In the genomic region with DNA sequence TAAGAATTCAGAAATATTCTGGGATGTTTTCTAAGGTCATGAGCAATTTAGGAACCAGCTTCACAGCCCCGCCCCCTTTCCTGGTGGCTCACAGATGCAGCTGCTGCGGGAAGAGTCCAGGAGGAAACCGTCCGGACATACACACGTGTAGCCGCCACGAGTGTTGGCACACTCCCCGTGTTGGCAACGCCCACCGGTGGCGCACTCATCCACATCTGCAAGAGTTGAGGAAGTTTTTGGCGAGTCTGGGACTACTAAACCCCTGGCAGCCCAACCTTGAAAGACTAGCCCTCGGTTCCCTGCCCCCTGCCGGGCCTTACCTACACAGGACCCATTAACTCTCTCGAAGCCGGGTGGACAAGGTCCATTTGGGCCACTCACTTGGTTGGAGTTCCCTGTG, we compare ENCODE assay signal across 10 mouse cellular contexts. TPM values are rescaled to one million over a fixed set of nuclear protein-coding genes. Genes with fewer than 3 reads are reported as not detected.
DNase-seq lines count a peak whose midpoint lies in the region; ATAC-seq lines count a peak whose summit lies in the region.
"Had no signal": no experiment of that assay in that cellular context is flagged by ENCODE, and none has a peak within 500 bp of the region (broad histone marks: within the 10 kb centered on the region; RNA-seq: fewer than 3 reads in every experiment).

No protein-coding gene starts in this region.

- H3K27me3 ChIP-seq in hindbrain, embryonic 13.5 days, result peaks cover 100% of the 10 kb centered on the region
- H3K27me3 ChIP-seq in hindbrain, embryonic 14.5 days (ENCODE audit: control insufficient read depth, insufficient read depth, low read length), result peaks cover 98% of the 10 kb centered on the region
- H3K27me3 ChIP-seq in heart, embryonic 15.5 days, result peaks cover 90% of the 10 kb centered on the region
- H3K27me3 ChIP-seq in forebrain, embryonic 15.5 days, result peaks cover 82% of the 10 kb centered on the region

- no peak overlapping the region for H3K9ac ChIP-seq in hindbrain, embryonic 13.5 days
- no peak overlapping the region for H3K9ac ChIP-seq in hindbrain, embryonic 14.5 days
- H3K9ac ChIP-seq in heart, embryonic 15.5 days, result no peak overlapping the region
- H3K9ac ChIP-seq in forebrain, embryonic 15.5 days (replicated peaks), result no peak overlapping the region
- H3K9ac ChIP-seq: lung, embryonic 14.5 days had no signal

- peaks cover 55% of the 10 kb centered on the region for H3K4me1 ChIP-seq in hindbrain, embryonic 13.5 days (replicated peaks)
- H3K4me1 ChIP-seq in hindbrain, embryonic 14.5 days (replicated peaks; ENCODE audit: control insufficient read depth, insufficient read depth, low read length), result peaks cover 9% of the 10 kb centered on the region
- H3K4me1 ChIP-seq in heart, embryonic 15.5 days (replicated peaks), result peaks cover 59% of the 10 kb centered on the region
- H3K4me1 ChIP-seq in forebrain, embryonic 15.5 days, result peaks cover 42% of the 10 kb centered on the region

- no peak overlapping the region for H3K27ac ChIP-seq in hindbrain, embryonic 13.5 days
- no peak overlapping the region for H3K27ac ChIP-seq in hindbrain, embryonic 14.5 days
- H3K27ac ChIP-seq in heart, embryonic 15.5 days, result no peak overlapping the region
- H3K27ac ChIP-seq in forebrain, embryonic 15.5 days (replicated peaks), result no peak overlapping the region

- DNase-seq in hindbrain, embryonic 14.5 days (ENCODE audit: low spot score), result no peak
- DNase-seq in ZHBTc4 (ENCODE audit: low read depth, low spot score), result peak; percentile 50
- peak; percentile 44 for DNase-seq in lung, postnatal 25 days (ENCODE audit: low spot score)
- no peak for DNase-seq in left cerebral cortex, adult 11 months (ENCODE audit: low spot score)

- H3K4me3 ChIP-seq in hindbrain, embryonic 13.5 days, result 0 out of 2 replicates have a peak overlapping the region, but pooled peaks have one; percentile 25
- no peak overlapping the region for H3K4me3 ChIP-seq in hindbrain, embryonic 14.5 days (replicated peaks; ENCODE audit: low read length)
- no peak overlapping the region for H3K4me3 ChIP-seq in heart, embryonic 15.5 days
- no peak overlapping the region for H3K4me3 ChIP-seq in forebrain, embryonic 15.5 days

- no peak overlapping the region for H3K4me2 ChIP-seq in hindbrain, embryonic 13.5 days
- H3K4me2 ChIP-seq in hindbrain, embryonic 14.5 days (replicated peaks), result no peak overlapping the region
- H3K4me2 ChIP-seq in heart, embryonic 15.5 days, result peak overlapping the region; percentile 57; the same call in 1 of the 2 replicates
- H3K4me2 ChIP-seq in forebrain, embryonic 15.5 days (replicated peaks), result no peak overlapping the region

- H3K36me3 ChIP-seq in hindbrain, embryonic 13.5 days, result no peaks in the 10 kb centered on the region
- H3K36me3 ChIP-seq in hindbrain, embryonic 14.5 days (replicated peaks; ENCODE audit: control insufficient read depth, insufficient read depth), result no peaks in the 10 kb centered on the region
- no peaks in the 10 kb centered on the region for H3K36me3 ChIP-seq in heart, embryonic 15.5 days
- no peaks in the 10 kb centered on the region for H3K36me3 ChIP-seq in forebrain, embryonic 15.5 days

- WGBS in hindbrain, embryonic 13.5 days, result 38% methylated on average over 16 of the region's 16 CpGs
- 41% methylated on average over 16 of the region's 16 CpGs for WGBS in hindbrain, embryonic 14.5 days
- 45% methylated on average over 16 of the region's 16 CpGs for WGBS in heart, embryonic 15.5 days
- WGBS in forebrain, embryonic 15.5 days, result 45% methylated on average over 16 of the region's 16 CpGs

- ATAC-seq in hindbrain, embryonic 13.5 days (ENCODE audit: low FRiP score), result no peak
- ATAC-seq in hindbrain, embryonic 14.5 days (ENCODE audit: low FRiP score), result no peak
- ATAC-seq in heart, embryonic 15.5 days (replicated peaks; ENCODE audit: insufficient number of reproducible peaks, insufficient read depth, low FRiP score, low read depth), result no peak
- no peak for ATAC-seq in forebrain, embryonic 15.5 days (replicated peaks)

- no peaks in the 10 kb centered on the region for H3K9me3 ChIP-seq in hindbrain, embryonic 13.5 days
- H3K9me3 ChIP-seq in hindbrain, embryonic 14.5 days (ENCODE audit: control insufficient read depth, low read length), result no peaks in the 10 kb centered on the region
- H3K9me3 ChIP-seq in heart, embryonic 15.5 days (replicated peaks), result no peaks in the 10 kb centered on the region
- H3K9me3 ChIP-seq in forebrain, embryonic 15.5 days, result no peaks in the 10 kb centered on the region

RNA-seq across cellular contexts. Expression of a gene that starts 8.8 kb away (rescaled TPM):
- polyA plus RNA-seq in hindbrain, embryonic 13.5 days (2015; fragmentation: Nextera tagmentation; extraction: Ambion mirVana), result 5.4 and 6.0 TPM in 2 replicates
- polyA plus RNA-seq in hindbrain, embryonic 14.5 days (2014; fragmentation: Nextera tagmentation; extraction: Ambion mirVana), result 10.4 TPM in 2 replicates
- polyA plus RNA-seq in heart, embryonic 15.5 days (2015; fragmentation: Nextera tagmentation; extraction: Ambion mirVana), result 61.7 and 99.9 TPM in 2 replicates
- polyA plus RNA-seq in forebrain, embryonic 15.5 days (2015; fragmentation: Nextera tagmentation; extraction: Ambion mirVana), result 13.3 and 15.0 TPM in 2 replicates

RNA-seq across cellular contexts. Expression of a gene that starts 27.2 kb away (rescaled TPM):
- 61.8 and 62.5 TPM in 2 replicates for polyA plus RNA-seq in hindbrain, embryonic 13.5 days (2015; fragmentation: Nextera tagmentation; extraction: Ambion mirVana)
- polyA plus RNA-seq in hindbrain, embryonic 14.5 days (2014; fragmentation: Nextera tagmentation; extraction: Ambion mirVana), result 30.6 and 34.6 TPM in 2 replicates
- polyA plus RNA-seq in heart, embryonic 15.5 days (2015; fragmentation: Nextera tagmentation; extraction: Ambion mirVana), result 19.8 and 29.4 TPM in 2 replicates
- polyA plus RNA-seq in forebrain, embryonic 15.5 days (2015; fragmentation: Nextera tagmentation; extraction: Ambion mirVana), result 90.2 and 91.5 TPM in 2 replicates

RNA-seq across cellular contexts. Expression of a gene that starts 28.6 kb away (rescaled TPM):
- not detected in 2 replicates for polyA plus RNA-seq in hindbrain, embryonic 13.5 days (2015; fragmentation: Nextera tagmentation; extraction: Ambion mirVana)
- polyA plus RNA-seq in hindbrain, embryonic 14.5 days (2014; fragmentation: Nextera tagmentation; extraction: Ambion mirVana), result not detected in 2 replicates
- 0.34 TPM in 1 of 2 replicates, not detected in the other for polyA plus RNA-seq in heart, embryonic 15.5 days (2015; fragmentation: Nextera tagmentation; extraction: Ambion mirVana)
- polyA plus RNA-seq in forebrain, embryonic 15.5 days (2015; fragmentation: Nextera tagmentation; extraction: Ambion mirVana), result 0.46 TPM in 1 of 2 replicates, not detected in the other
- polyA plus RNA-seq: brain, embryonic 14.5 days; embryonic facial prominence, embryonic 11.5 days had no signal

Comparison
In these comparisons a context has a peak if more than half of its experiments do, and no peak if none do; other contexts are left out.
1. DNase-seq: peak in ZHBTc4 (single experiment) and lung, postnatal 25 days (single experiment); none in hindbrain, embryonic 14.5 days (single experiment) and left cerebral cortex, adult 11 months (single experiment).